Mouse (Mus musculus): Measurements from ENCODE around the gene Prm1.
"Not testable (repeated sequence)": the region's sequence is repeated elsewhere in the genome, so short reads cannot be mapped to it uniquely, and the experiment has no call there.

Prm1 gene

DNA sequence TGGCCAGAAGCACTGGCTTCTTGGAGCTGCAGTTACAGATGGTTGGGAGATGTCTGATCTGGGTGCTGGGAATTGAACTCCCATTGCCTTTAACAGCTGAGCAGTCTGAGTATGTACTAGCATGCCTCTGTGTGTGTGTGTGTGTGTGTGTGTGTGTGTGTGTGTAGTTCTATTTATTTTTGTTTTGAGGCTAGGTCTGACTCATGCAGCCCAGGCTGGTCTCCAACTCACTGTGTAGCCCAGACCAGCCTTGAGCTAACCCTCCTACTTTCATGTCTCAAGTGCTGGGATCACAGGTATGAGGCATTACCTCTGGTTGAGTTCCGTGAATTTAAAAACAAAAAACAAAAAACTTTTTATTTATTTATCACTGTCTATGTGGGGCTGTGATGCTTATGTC, 18.9 kb upstream of the Prm1 start:
- DNase-seq (ENCODE audit: low read depth) = no peak

DNA sequence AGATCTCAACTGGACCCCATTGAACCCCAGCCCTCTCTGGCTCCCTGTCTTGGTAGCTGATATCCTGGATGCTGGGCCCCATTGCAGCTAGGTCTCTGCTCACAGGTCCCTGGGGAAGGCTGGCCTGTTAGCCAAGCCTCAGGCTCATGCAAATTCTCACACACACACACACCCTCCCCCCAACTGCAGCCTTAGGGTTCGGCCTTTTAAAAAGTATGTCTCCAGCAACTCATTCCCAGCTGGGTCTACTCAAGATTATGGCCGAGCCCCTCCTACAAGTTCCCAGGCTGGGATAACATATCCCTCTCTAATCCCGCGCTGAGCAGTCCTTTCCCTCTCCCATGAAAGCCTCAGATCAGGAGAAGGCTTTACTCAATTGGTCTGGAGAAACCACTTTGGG, 15.7 kb upstream of the Prm1 start:
- DNase-seq (ENCODE audit: low read depth) = no peak

DNA sequence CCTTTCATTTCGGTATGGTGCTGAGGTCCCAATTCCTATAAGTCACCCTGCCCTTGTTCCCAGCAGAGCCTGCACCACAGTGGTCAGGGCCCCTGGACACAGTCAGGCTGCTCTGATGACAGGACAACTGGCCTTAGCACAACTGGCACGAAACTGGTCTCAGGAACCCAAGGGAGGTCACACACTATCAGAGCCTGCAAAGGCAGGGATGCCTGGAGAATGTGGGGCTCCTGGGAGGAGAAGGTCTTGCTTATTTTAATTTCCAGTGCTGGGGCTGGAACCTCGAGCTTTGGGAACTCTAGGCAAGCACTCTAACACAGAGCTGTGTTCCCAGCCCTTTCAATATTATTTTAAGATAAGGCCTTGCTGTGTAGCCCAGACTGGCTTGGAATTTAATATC, 14.3 kb upstream of the Prm1 start:
- no peak for DNase-seq (ENCODE audit: low read depth)

DNA sequence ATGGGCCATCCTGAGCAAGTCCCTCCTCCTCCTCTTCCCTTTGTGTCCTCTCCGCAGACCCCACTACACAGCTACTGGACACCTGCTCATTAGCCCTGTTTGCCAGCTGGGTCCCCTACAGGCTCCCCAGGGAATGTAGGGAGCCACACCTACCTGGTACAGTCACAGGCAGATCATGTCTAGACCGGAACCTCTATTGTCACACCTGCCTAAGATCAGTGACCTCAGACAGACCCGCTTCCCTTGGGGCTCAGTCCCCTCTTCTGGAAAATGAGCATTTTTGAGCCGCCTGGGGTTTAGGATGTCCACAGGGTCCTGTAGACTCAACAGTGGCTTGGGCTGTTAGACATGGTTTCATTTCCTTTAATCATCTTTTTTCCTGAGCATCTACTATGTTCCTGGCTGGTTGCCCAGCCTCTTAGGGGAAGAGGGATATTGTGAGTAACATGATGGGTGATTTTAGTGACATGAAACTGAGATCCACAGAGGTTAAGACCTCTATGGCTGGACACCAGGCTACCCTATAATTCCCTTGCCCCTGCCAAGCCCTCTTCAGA, 13.0 kb upstream of the Prm1 start:
- no peak for DNase-seq (ENCODE audit: low read depth)

DNA sequence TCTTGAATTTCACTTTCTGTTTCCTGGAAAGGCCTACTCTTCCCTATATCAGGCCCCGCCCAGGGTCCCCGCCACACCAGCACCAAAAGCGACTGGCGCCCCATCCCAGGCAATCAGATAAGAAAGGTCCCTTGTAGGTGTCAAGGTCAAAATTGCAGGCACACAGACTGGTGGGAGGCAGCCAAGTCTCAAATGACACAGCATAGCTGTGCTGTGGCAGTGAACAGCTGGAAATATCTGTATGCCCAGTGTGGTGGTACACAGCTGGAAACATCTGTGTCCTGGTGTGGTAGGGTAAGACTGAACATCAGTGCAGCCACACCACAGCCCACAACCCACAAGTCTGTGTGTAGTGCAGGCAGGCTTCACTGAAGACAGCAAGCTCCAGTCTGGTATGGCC, 9.2 kb upstream of the Prm1 start:
- peak; percentile 67 for DNase-seq (ENCODE audit: low read depth)

DNA sequence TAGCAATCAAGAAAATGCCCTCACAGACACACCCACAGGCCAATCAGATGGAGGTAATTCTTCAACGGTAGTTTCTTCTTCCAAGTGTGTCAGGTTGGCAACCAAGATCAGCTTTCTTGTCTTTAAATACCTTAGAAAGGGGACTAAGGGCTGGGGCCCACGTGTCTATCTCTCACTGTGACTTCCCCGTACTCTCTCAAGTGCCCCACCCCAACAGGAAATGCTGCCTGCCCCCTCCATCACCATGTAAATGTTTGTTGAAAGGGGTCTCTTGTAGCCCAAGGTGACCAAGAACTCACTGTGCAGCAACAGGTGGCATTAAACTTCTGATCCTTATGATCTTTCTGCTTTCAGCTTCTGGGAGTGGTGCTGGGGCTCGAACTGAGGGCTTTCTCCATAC, 8.1 kb upstream of the Prm1 start:
- peak; percentile 32 for DNase-seq (ENCODE audit: low read depth)

DNA sequence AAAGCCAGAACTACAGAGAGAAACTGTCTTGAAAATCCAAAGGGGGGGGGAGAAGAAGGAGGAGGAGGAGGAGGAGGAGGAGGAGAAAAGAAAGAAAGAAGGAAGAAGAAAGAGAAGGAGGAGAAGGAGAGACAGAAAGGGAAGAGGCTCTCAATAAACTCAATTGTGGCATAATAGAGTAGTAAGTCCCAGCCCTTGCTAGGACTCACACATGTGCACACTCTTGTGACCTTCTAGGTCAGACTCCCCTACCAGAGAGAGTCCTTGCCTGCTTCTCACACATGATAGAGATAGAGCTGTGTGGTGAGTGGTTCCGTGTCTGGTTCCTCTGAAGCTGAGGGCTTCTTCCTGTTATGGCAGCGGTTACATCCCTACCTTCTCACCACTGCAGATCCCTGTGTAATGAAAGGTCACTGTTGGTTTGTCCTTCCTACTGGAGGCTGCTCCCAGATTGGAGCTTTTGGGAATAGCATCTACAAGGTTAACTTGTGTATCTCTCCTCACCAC, 7.3 kb upstream of the Prm1 start, which contains the start of gene Gm11172:
Gm11172 (plus strand) TSS at position 51 of the 507 bp plus-strand sequence.
- DNase-seq (ENCODE audit: low read depth) = peak; percentile 54

DNA sequence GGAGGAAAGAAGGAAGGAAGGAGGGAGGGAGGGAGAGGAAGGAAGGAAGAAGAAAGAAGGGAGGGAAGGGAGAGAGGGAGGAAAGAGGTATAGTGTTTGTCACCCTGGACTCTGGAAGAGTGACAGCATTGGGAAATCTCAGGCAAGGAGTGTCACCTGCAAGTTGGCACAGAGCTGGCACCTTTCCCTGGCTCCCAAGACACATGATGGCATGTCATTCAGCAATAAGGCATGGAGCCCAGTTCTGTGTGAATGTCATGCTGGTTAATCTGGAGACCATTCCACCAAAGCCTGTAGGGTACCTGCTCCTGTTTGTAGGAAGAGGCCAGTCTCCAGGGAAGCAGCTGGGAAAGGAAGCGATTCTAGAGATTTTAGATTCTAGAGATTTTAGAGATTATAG, 4.7 kb upstream of the Prm1 start:
- DNase-seq (ENCODE audit: low read depth) = no peak

DNA sequence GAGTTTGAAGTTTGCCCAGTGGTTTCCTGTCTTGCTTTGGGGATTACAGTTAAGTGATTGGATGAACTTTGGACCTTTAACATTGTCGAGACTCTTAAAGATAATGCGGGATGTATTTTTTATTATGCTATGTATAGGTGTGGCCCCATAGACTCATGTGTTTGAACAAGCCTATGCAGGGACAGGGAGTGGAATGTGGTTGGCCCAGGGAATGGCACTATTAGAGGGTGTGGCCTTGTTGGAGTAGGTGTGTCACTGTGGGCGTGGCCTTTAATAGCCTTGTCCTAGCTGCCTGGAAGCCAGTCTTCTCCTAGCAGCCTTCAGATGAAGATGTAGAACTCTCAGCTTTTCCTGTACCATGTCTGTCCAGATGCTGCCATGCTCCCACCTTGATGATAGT, 3.2 kb downstream of the Prm1 start:
- not testable (repeated sequence) for DNase-seq (ENCODE audit: low read depth)

DNA sequence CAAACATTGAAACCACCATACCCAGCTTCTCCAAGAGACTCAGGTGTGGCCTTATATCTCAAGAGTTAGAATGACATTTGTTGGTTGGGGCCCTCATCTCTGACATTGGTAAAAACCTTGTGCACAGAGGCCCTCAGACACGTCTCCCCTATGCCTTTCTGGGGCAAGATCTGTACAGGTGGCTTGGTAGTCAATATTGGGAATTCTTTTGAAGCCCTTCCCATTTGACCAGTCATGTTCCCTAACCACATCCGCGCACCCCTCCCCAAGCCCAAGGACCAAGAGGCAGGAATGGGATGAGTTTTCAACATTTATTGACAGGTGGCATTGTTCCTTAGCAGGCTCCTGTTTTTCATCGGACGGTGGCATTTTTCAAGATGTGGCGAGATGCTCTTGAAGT, 9.6 kb downstream of the Prm1 start, which contains the start of gene Prm2:
Prm2 (minus strand) TSS at position 101 of the 400 bp plus-strand sequence.
- DNase-seq (ENCODE audit: low read depth) = no peak

DNA sequence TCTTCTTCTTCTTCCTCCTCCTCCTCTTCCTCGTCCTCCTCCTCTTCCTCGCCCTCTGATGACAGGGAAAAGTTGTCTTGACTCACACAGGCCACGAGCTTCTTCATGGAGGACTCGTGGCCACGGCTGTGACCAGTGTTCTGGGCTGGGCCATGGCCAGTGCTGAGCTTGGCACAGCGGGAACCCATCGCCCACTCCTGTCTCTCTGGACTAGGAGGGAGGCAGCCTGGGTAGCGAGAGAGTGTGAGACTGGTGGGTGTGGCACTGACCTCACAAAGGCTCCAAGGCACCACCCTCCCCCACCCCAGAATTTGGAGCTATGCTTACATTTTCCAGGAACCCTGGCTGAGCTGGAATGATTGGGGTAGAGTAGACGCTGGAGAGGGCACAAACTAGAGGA, 14.9 kb downstream of the Prm1 start, which contains the start of gene Prm3:
Prm3 (minus strand) TSS at position 213 of the 400 bp plus-strand sequence.
- DNase-seq (ENCODE audit: low read depth) = no peak

DNA sequence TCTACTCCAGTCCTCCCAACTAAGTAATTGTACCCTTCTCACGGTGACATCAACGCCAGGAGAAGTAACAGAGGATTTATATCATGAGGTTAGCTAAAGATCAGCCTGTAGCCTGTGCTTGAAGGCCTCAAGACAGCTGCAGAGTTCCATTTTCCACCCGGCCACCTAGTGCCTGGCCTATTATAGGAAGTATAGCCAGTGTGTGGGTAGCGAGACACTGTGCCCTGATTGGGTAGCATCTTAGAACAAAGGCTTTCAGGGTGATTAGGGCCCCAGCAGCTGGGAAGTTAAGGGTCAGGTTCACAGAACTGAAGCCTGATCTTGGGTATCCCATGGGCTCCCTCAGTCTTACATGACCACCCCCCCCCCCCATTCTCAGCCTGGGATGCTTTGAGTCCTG, 16.8 kb downstream of the Prm1 start:
- peak; percentile 61 for DNase-seq (ENCODE audit: low read depth)

DNA sequence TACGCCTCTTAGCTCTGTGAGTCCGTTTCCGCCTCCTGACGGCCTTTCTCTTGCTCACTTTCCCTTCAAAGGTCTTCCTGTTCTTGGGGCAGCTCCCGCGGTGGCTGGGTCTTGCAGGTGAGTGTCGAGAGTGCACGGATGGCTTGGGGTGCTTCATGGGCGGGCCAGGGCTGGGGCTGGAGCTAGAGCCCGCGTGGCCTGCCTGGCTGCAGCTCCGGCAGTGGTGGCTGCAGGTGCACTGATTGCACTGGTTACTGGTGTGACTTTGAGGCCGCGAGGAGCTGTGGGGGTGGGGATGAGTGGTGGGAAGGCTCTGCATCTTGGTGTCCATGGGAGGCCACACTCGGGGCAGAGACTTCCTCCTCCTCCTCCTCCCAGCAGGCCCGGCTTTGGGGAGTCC, 17.4 kb downstream of the Prm1 start, which contains the start of gene Tnp2:
Tnp2 (minus strand) TSS at position 390 of the 400 bp plus-strand sequence.
- peak; percentile 79 for DNase-seq (ENCODE audit: low read depth)

DNA sequence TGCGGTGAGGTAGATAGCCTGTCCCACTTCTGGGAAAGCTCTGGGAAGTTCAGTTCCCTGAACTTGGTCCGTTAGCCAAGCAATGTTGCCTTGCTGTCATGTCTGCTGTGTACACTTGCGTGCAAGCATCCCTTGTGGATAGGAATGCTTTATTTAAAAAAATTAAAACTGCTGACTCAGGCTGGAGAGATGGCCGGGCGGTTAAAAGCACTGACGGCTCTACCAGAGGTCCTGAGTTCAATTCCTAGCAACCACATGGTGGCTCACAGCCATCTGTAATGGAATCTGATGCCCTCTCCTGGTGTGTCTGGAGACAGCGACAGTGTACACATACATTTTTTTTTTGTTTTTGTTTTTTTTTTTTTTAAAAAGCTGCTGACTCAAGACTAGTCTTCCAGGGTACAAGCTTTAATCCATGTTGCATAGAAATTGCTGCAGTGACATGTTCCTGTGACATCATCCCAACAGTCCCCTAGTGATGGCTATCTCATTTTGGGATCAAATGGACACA, 18.0 kb downstream of the Prm1 start:
- no peak for DNase-seq (ENCODE audit: low read depth)

DNA sequence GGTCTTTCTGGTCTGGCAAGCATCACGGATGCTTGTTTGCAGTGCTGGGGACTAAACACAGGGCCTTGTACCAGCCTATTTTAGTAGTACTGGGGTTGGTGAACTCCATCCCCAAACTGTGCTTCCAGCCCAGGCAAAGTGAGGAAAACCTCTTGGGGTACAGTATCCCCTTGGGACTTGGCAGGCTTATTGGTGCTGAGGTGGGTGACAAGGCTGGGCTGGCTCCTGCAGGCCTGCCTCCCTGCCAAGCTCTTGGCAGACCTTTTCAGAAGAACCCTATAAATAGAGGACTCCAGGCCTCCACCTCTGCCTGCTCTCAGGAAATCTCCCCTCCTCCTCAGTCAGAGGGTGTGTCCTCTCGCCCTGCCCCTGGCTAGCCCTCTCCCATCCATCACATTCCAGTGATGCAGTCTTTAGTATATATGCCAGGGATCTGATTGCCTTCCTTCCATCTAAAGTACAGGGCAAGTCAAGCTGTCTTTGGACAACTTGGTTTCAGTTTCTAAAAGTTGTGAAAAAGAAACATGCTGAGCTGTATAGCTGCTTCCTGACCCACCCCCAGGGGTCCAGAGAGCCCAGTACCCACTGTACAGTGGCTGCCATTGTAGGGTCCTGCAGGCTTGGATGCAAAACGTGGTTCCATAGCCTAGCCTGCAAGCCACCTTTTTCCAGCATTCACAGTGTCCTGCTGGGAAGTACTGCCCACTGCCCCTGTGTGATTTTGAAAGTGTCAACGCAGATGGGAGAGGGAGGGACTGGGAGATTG, 18.7 kb downstream of the Prm1 start:
- DNase-seq (ENCODE audit: low read depth) = peak; percentile 70

DNA sequence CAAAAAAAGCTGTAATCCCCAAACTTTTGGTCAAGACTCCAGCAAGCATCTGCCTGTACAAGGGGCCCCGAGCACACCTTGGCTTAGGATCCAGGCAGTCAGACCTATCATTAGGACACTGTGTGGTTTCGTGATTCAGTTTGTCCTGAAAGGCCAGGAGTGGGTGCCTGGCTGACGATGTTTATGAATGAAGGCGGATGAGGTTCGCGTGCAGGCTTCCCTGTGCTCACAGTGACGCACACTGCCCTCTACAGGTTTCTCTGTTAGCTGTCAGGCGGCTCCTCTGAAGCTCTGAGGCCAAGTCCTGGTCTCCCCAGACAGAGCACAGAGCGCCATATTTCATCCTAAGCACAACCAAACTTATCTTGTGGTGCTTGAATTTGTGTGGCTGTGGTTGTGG, 19.4 kb downstream of the Prm1 start:
- DNase-seq (ENCODE audit: low read depth) = peak; percentile 97

DNA sequence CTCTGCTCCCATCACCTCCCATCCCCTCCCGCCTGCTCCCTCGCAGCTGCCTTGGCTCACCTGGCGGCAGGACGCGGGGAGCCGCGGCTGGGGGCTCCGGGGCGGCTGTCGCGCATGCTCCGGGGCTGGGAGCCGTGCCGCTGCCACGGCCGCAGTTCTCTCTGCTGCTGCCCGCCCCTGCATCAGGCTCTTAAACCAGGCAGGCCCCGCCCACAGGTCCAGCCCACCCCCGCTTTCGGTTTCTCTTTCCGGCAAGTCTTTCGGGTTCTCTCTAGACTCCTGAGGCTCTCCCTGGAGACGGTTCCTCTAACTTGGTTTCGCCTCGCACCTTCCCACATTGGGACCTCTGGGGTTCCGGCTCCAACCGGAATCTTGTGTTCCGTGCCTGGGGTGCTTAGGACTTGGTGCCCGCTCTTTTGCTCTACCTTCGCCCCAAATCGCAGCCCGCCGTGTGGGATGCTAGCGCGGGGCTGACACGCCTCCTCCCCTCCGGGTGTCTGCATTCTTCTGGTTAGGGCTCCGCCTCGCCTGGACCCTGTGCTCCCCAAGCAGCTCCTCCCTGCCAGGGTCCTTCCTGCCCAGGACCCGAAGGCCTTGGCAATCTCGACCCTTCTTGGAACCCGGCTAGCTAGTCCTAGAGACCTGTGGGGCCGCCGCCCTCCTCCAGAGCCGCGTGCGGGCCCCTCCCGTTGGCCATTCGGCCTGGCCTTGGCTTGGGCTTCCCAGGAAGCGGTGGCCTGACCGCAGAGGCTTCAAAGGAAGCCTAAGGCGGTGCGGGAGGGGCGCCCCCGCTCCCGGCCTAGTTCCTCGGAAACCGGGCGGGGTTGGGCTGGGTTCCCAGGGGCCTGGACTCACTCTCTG, 20.0 kb downstream of the Prm1 start, which contains the start of gene Socs1:
Socs1 (minus strand) TSS at position 166 of the 861 bp plus-strand sequence.
- peak; percentile 98 for DNase-seq (ENCODE audit: low read depth)

DNA sequence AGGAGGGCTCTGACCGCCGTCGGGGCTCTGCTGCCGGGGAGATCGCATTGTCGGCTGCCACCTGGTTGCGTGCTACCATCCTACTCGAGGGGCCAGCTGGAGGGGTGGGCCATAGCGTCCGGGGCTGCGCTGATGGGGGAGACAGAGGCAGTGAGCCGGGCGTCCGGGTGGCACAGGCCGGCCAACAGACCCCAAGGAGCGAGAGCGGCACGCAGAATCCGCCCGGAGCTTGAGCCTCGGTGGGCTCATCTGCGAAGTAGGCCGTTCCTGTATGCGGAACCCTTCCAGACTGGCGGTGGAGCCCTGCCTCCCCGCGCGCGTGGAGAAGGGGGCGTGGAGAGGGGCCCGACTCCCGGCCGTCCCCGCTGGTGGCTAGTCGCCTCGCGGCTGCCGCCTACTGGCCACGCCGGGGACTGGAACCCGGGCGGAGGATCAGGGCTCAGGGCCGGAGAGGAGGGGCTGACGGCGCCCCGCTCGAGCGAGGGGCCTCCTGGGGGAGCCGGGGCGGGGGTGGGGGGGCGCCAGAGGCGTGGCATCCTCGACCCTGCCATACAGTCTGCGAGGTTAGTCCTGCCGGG, 20.8 kb downstream of the Prm1 start:
- peak; percentile 97 for DNase-seq (ENCODE audit: low read depth)

DNA sequence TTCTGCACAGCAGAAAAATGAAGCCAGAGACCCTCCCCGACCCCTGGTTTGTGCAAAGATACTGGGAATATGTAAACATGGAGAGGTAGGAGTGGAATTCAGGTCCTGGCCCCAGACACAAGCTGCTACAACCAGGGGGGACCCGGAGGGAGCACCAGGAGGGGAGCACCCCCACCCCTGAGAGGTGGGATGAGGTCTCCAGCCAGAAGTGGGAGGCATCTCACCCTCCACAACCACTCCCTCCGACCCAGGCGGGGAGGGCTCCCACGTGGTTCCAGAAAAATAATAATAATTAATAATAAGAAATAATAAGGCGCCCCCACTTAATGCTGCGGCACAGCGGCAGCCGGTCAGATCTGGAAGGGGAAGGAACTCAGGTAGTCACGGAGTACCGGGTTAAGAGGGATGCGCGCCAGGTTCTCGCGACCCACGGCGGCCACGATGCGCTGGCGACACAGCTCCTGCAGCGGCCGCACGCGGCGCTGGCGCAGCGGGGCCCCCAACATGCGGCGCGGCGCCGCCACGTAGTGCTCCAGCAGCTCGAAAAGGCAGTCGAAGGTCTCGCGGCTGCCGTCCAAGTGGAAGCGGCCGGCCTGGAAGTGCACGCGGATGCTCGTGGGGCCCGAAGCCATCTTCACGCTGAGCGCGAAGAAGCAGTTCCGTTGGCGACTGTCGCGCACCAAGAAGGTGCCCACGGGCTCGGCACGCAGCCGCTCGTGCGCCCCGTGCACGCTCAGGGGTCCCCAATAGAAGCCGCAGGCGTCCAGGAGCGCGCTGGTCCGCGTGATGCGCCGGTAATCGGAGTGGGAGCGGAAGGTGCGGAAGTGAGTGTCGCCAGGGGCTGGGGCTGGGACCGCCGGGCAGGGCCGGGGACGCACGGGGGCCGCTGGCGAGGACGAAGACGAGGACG, 21.5 kb downstream of the Prm1 start:
- peak; percentile 73 for DNase-seq (ENCODE audit: low read depth)

DNA sequence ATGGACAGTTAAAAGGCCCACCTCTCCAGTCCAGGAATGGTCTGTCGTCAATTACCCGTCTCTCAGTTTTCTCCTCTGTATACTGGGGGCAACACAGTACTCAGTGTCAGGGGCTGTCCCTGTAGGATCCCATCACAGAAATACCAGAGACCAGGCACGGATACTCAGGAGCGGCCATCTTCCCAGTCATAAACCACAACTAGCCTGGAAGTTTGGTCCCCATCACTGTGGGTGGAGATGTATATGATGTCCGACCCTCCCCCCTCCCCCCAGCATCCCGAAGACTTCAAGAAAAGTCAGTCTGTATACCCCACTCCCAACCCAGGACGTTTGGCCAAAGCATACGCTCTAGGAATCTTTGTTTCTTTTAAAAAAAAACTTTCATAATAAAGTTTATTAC, 22.2 kb downstream of the Prm1 start:
- DNase-seq (ENCODE audit: low read depth) = no peak

DNA sequence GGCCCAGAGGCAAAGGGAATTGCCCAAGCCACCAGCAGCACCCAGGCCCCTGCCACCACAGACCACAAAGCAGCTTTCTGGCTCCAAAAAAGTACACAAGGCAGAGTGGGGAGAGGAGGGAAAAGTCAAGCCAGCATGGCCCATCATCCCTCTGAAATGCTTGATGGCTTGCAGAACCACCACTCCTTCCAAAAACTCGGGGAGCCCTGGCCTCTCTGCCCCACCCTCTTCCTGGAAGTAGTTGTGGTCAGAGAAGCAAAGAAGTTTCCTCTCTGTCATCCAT, 22.5 kb downstream of the Prm1 start:
- DNase-seq (ENCODE audit: low read depth) = peak; percentile 75

Measured in induced T-regulatory cell, adult 2 months (primary cell).